ENCODE assay signal across 9 mouse cellular contexts in genomic region chr14:22514362-22515084, GRCm38 (mm10).
A peak's percentile ranks its signal among the peaks of the same experiment; 100 is the strongest.
DNase-seq lines count a peak whose midpoint lies in the region; ATAC-seq and TF ChIP-seq lines count a peak whose summit lies in the region.
"Had no signal": no experiment of that assay in that cellular context is flagged by ENCODE, and none has a peak within 500 bp of the region (broad histone marks: within the 10 kb centered on the region; RNA-seq: fewer than 3 reads in every experiment).

No protein-coding gene starts in this region.

- intact Hi-C loops in left cerebral cortex, postnatal 36 days (cut with DNase I) = no loop called here

- no peak overlapping the region for H3K27ac ChIP-seq in hindbrain, postnatal 0 days
- no peak overlapping the region for H3K27ac ChIP-seq in hindbrain, embryonic 13.5 days

- no peak overlapping the region for H3K4me3 ChIP-seq in hindbrain, postnatal 0 days (ENCODE audit: low read length)
- H3K4me3 ChIP-seq in hindbrain, embryonic 13.5 days = no peak overlapping the region

- ATAC-seq in hindbrain, postnatal 0 days = no peak
- ATAC-seq in hindbrain, embryonic 13.5 days (ENCODE audit: low FRiP score) = no peak
- ATAC-seq: Patski had no signal

- 47% methylated on average over 5 of the region's 5 CpGs for WGBS in hindbrain, postnatal 0 days
- WGBS in hindbrain, embryonic 13.5 days = 68% methylated on average over 5 of the region's 5 CpGs

- H3K36me3 ChIP-seq in hindbrain, postnatal 0 days (ENCODE audit: insufficient read depth, low read length) = no peaks in the 10 kb centered on the region
- no peaks in the 10 kb centered on the region for H3K36me3 ChIP-seq in hindbrain, embryonic 13.5 days

- TF ChIP-seq CTCF in hindbrain, postnatal 0 days (IDR thresholded peaks at IDR 0.05; ENCODE audit: low read depth) = no peak

- H3K27me3 ChIP-seq in hindbrain, postnatal 0 days (ENCODE audit: insufficient read depth, low read length) = no peaks in the 10 kb centered on the region
- H3K27me3 ChIP-seq in hindbrain, embryonic 13.5 days = no peaks in the 10 kb centered on the region
- H3K27me3 ChIP-seq: Patski had no signal

- no peak overlapping the region for H3K9ac ChIP-seq in hindbrain, postnatal 0 days (replicated peaks; ENCODE audit: low read length)
- no peak overlapping the region for H3K9ac ChIP-seq in hindbrain, embryonic 13.5 days

- H3K4me2 ChIP-seq in hindbrain, postnatal 0 days (ENCODE audit: low read depth, low read length) = no peak overlapping the region
- H3K4me2 ChIP-seq in hindbrain, embryonic 13.5 days = no peak overlapping the region

- H3K9me3 ChIP-seq in hindbrain, postnatal 0 days (ENCODE audit: low read length) = no peaks in the 10 kb centered on the region
- peaks cover 10% of the 10 kb centered on the region for H3K9me3 ChIP-seq in hindbrain, embryonic 13.5 days

- peak; percentile 75 for DNase-seq in hindbrain, postnatal 0 days (ENCODE audit: low spot score)
- DNase-seq in testis, postnatal 10 days (ENCODE audit: low spot score) = peak; percentile 45
- DNase-seq in testis, postnatal 14 days (ENCODE audit: low spot score) = no peak
- DNase-seq in kidney, postnatal 36 days = peak; percentile 4 to 43
- peak; percentile 64 for DNase-seq in ovary, postnatal 14 days (ENCODE audit: low spot score)
- no peak for DNase-seq in left cerebral cortex, postnatal 36 days (ENCODE audit: low spot score in 2 of 2)
- DNase-seq: cerebellum, adult 8-10 months had no signal

- H3K4me1 ChIP-seq in hindbrain, postnatal 0 days (ENCODE audit: insufficient read depth, low read length) = no peaks in the 10 kb centered on the region
- H3K4me1 ChIP-seq in hindbrain, embryonic 13.5 days (replicated peaks) = no peaks in the 10 kb centered on the region; the same call in 1 of the 2 replicates

Comparison
In these comparisons a context has a peak if more than half of its experiments do, and no peak if none do; other contexts are left out.
1. DNase-seq: peak in hindbrain, postnatal 0 days (single experiment), testis, postnatal 10 days (single experiment), kidney, postnatal 36 days (2 of 2) and ovary, postnatal 14 days (single experiment); none in testis, postnatal 14 days (single experiment) and left cerebral cortex, postnatal 36 days (0 of 2).